Mouse (Mus musculus) lung, postnatal 0 days (tissue): ENCODE data around the gene Fbxo24.

Experiments
- CTCF ChIP-seq: IDR thresholded peaks from 2 replicates; pipeline ENCODE4 v1.5.1; 2016; ENCODE audit warnings: antibody characterized with exemption, mild to moderate bottlenecking
- EP300 ChIP-seq: IDR thresholded peaks from 2 replicates; pipeline ENCODE4 v1.6.1; 2016; ENCODE audit warnings: antibody characterized with exemption, mild to moderate bottlenecking, control low read depth

DNA sequence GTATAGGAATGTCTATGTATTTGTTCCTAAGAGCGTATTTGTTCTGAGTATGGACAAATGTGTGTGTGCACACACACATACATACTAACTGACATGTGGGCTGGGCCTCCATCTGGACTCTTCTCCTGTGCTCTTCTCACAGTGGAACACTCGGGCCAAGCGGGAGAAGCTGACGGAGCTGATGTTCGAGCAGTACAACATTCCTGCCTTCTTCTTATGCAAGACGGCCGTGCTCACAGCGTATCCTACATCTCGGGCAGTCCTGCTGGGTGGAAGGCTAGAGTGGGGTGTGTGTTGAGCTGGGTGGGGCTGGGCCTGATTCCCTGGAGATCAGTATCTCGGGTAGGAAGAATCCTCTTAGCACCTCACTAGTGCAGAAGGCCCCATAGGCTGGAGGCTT is 65.8 kb downstream of the Fbxo24 start:
- TF ChIP-seq EP300 (no peak), CTCF (no peak)
